ENCODE assay signal across 33 mouse cellular contexts in the genomic region with DNA sequence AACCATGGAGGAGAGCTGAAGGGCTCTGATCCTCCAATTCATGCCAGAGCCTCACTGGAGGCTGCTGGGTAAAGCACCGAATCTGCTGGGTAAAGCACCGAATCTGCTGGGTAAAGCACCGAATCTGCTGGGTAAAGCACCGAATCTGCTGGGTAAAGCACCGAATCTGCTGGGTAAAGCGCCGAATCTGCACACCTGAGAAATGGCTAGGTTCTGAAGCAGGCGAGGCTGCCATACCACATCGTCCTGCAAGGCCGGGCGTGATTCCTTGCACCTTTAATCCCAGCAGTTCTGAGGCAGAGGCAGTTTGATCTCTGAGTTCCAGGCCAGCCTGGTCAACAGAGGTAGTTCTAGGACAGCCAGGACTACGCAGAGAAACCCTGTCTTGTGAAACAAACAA. TPM values are rescaled to one million over a fixed set of nuclear protein-coding genes. Genes with fewer than 3 reads are reported as not detected.
"Had no signal": no experiment of that assay in that cellular context is flagged by ENCODE, and none has a peak within 500 bp of the region (broad histone marks: within the 10 kb centered on the region; RNA-seq: fewer than 3 reads in every experiment).

No protein-coding gene starts in this region.

- H3K9me3 ChIP-seq: heart, embryonic 13.5 days; heart, embryonic 15.5 days; hindbrain, embryonic 13.5 days; hindbrain, embryonic 15.5 days; limb, embryonic 10.5 days; limb, embryonic 12.5 days; liver, embryonic 13.5 days; liver, embryonic 15.5 days had no signal

- H3K4me1 ChIP-seq: liver, embryonic 13.5 days had no signal

- DNase-seq: gastrocnemius, postnatal 14 days; gastrocnemius, postnatal 36 days; heart, adult 11 months; heart, adult 2 months; heart, postnatal 14 days; heart, postnatal 36 days; kidney, adult 11 months; kidney, adult 2 months; kidney, adult 9 months; kidney, postnatal 10 days; kidney, postnatal 25 days; kidney, postnatal 4 days; liver; liver, embryonic 13.5 days had no signal

- ATAC-seq: hindbrain, postnatal 0 days; intestine, embryonic 16.5 days had no signal

- H3K9ac ChIP-seq: heart, embryonic 13.5 days; heart, embryonic 15.5 days; hindbrain, embryonic 13.5 days; hindbrain, embryonic 15.5 days; limb, embryonic 12.5 days; liver, embryonic 13.5 days; liver, embryonic 15.5 days had no signal

- H3K27ac ChIP-seq: heart, adult 2 months; heart, embryonic 13.5 days; heart, embryonic 15.5 days; hindbrain, embryonic 13.5 days; hindbrain, embryonic 15.5 days; hindbrain, postnatal 0 days; left cerebral cortex, adult 2 months; limb, embryonic 10.5 days; limb, embryonic 12.5 days; liver, embryonic 13.5 days; liver, embryonic 15.5 days had no signal

- H3K36me3 ChIP-seq: heart, embryonic 13.5 days; heart, embryonic 15.5 days; hindbrain, embryonic 13.5 days; hindbrain, embryonic 15.5 days; limb, embryonic 10.5 days; limb, embryonic 12.5 days; liver, embryonic 13.5 days; liver, embryonic 15.5 days had no signal

- H3K27me3 ChIP-seq: hindbrain, embryonic 13.5 days; hindbrain, embryonic 15.5 days; limb, embryonic 12.5 days; liver, embryonic 13.5 days had no signal

- H3K4me2 ChIP-seq: heart, embryonic 11.5 days; heart, embryonic 13.5 days; heart, embryonic 15.5 days; hindbrain, embryonic 13.5 days; hindbrain, embryonic 15.5 days; limb, embryonic 12.5 days; liver, embryonic 11.5 days; liver, embryonic 13.5 days; liver, embryonic 15.5 days had no signal

- H3K4me3 ChIP-seq: heart, adult 2 months; heart, embryonic 13.5 days; heart, embryonic 15.5 days; hindbrain, embryonic 13.5 days; hindbrain, embryonic 15.5 days; left cerebral cortex, adult 2 months; limb, embryonic 10.5 days; limb, embryonic 12.5 days; liver, embryonic 13.5 days; liver, embryonic 15.5 days had no signal

RNA-seq across cellular contexts. Expression of gene Aipl1, which starts 44.9 kb away (rescaled TPM):
- total RNA-seq: gastrocnemius, adult 18-20 months; gastrocnemius, adult 8-10 months; gastrocnemius, postnatal 36 days; heart, adult 2 months; heart, postnatal 14 days; heart, postnatal 36 days; hindbrain, postnatal 0 days; layer of hippocampus, postnatal 10 days; layer of hippocampus, postnatal 25 days; left cerebral cortex, adult 2 months; left cerebral cortex, postnatal 14 days; left cerebral cortex, postnatal 36 days had no signal
- polyA plus RNA-seq: hindbrain, embryonic 11.5 days; kidney, adult 2 months had no signal

RNA-seq across cellular contexts. Expression of gene Pimreg, which starts 49.4 kb away (rescaled TPM):
- total RNA-seq: gastrocnemius, adult 18-20 months; gastrocnemius, adult 8-10 months had no signal
